Mouse (Mus musculus) small intestine, adult 2 months (tissue): ENCODE data around the gene Dhrs7b.

Experiments used
- CTCF ChIP-seq: fragments of 200-500 bp; IDR thresholded peaks from 2 replicates; pipeline ENCODE4 v1.5.1; 2012; ENCODE audit warnings: low read depth, mild to moderate bottlenecking, control low read depth, inconsistent platforms, low read length, moderate library complexity, mixed read lengths; ENCODE audit not compliant: insufficient replicate concordance, insufficient read length; ENCODE audit errors: extremely low read depth
- POLR2A ChIP-seq: fragments of 200-500 bp; IDR thresholded peaks from 2 replicates; pipeline ENCODE4 v1.6.1; 2012; ENCODE audit warnings: low read depth, mild to moderate bottlenecking, control low read depth, inconsistent platforms, low read length, moderate library complexity

DNA sequence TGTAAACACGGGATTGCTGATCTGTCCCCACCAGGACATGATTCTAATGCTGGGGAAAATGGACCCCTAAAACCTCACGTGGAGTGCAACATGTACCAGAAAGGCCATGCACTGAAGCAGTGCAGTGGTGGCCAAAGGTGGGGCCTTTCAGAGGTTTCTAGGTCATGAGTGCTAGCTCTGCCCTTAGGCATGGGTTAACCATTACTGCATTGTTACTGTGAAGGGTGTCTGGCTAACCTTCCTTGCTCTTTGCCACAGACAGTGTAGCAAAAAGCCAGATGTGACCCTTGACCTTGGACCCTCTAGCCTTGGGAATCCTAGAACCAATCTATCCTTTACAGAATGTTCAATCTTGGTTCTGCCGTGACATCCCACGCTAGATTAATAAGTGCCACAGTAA lies 72.1 kb downstream of the Dhrs7b start:
- TF ChIP-seq CTCF, result no peak
- TF ChIP-seq POLR2A, result no peak
